Mouse (Mus musculus): ENCODE results near the gene Med13l.

DNA sequence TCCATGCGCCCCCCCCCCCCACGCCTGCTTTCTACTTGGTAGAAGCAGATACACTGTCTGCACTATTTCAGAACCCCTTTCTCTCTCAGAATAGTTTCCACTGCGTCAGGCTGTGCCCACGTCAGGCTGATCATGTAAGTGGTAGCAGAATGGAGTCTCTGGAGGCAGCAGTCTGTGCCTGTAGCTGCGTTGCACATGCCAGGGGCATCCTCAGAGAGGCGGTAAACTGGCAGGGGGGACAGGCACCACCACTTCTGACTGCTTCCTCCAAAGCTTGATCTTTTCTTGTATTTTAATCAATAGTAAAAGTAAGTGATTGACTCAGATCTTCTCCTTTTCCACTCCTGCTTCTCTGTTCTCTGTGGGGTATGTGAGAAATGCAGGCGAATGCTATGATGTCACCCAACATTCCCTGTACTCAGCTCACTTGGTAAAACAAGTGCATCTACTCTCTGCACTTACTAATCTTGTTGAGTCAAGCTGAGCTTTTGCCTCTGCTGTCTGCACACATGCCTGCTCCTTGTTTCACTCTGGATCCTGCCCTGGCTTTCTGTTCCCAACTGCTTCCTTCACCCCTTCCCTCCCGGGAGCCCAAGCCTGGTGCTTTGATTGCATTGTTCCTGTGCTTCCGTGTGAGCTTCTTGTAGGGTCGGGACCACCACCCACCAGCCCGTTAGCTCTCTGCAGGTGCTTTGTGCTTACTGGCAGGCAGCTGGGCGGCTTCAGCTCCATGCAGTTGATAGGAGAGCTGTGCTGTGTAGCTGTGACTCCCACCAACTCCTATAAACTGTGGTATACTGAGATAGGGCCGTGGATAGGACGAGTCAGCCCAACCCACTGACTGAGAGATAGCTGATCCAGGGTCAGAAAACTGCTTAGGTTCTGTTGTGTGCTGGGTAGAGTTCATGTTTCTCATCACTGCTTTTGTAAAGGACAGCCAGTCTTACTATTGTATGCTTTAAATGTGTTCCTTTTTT, 156.1 kb downstream of the Med13l start:
- TF ChIP-seq CTCF (IDR thresholded peaks at IDR 0.05; ENCODE audit: control insufficient read depth, insufficient read depth, insufficient replicate concordance, low read depth, low read length) = no peak
- TF ChIP-seq POLR2A (IDR thresholded peaks at IDR 0.05; ENCODE audit: control insufficient read depth, low read depth, low read length) = no peak

Data from testis, adult 2 months (tissue).